Mouse (Mus musculus) cerebellum, postnatal 4 days (tissue): ENCODE data around the gene Defb21.
A peak's percentile ranks its signal among the peaks of the same experiment; 100 is the strongest.

Source experiments
- DNase-seq, 2 experiments: peaks; one replicate each; pipeline ENCODE4 v3.0.0; 2022; ENCODE audit warnings: low spot score in 2 of 2, mixed read lengths in 1 of 2

Defb21 gene

GRCm38 (mm10) chr2:152572114-152572794, at the start of gene Defb21:
Gene Defb21, plus strand, starts transcription at chr2:152572744.
- peak in 1 of 2 experiments; percentile 11 for DNase-seq

- DNase-seq: no peak
Observed at GRCm38 (mm10) chr2:152539944-152540710, 32.4 kb upstream of the Defb21 start, which contains the start of gene Defb29. Gene Defb29, minus strand, starts transcription at chr2:152540098.

- DNase-seq: no peak
Observed at GRCm38 (mm10) chr2:152541979-152542378, 30.6 kb upstream of the Defb21 start.

GRCm38 (mm10) chr2:152542897-152543296, 29.6 kb upstream of the Defb21 start:
- no peak for DNase-seq

- no peak for DNase-seq
Observed at GRCm38 (mm10) chr2:152543478-152543877, 29.1 kb upstream of the Defb21 start.

- DNase-seq: peak; percentile 35 to 36
Observed at GRCm38 (mm10) chr2:152544691-152545090, 27.9 kb upstream of the Defb21 start.

GRCm38 (mm10) chr2:152548124-152548523, 24.4 kb upstream of the Defb21 start:
- no peak for DNase-seq

GRCm38 (mm10) chr2:152553774-152554423, 18.6 kb upstream of the Defb21 start:
- DNase-seq: peak; percentile 32 to 62

GRCm38 (mm10) chr2:152556655-152557054, 15.9 kb upstream of the Defb21 start:
- DNase-seq: no peak

- DNase-seq: no peak
Observed at GRCm38 (mm10) chr2:152569038-152569437, 3.5 kb upstream of the Defb21 start, which contains the start of gene Gm17416. Gene Gm17416, plus strand, starts transcription at chr2:152569338.

GRCm38 (mm10) chr2:152569881-152570280, 2.7 kb upstream of the Defb21 start:
- no peak for DNase-seq

GRCm38 (mm10) chr2:152570313-152570712, 2.2 kb upstream of the Defb21 start:
- no peak for DNase-seq

GRCm38 (mm10) chr2:152573484-152573883, 940 bp downstream of the Defb21 start:
- DNase-seq: no peak

- no peak for DNase-seq
Observed at GRCm38 (mm10) chr2:152580107-152580506, 7.6 kb downstream of the Defb21 start, which contains the start of gene Defb19. Gene Defb19, minus strand, starts transcription at chr2:152580312.

- DNase-seq: no peak
Observed at GRCm38 (mm10) chr2:152580612-152581011, 8.1 kb downstream of the Defb21 start.

GRCm38 (mm10) chr2:152586926-152587560, 14.5 kb downstream of the Defb21 start:
- DNase-seq: no peak

GRCm38 (mm10) chr2:152588450-152588849, 15.9 kb downstream of the Defb21 start:
- no peak for DNase-seq

GRCm38 (mm10) chr2:152589021-152589420, 16.5 kb downstream of the Defb21 start:
- DNase-seq: no peak

- no peak for DNase-seq
Observed at GRCm38 (mm10) chr2:152599299-152599698, 26.8 kb downstream of the Defb21 start, which contains the start of gene Defb45. Gene Defb45, minus strand, starts transcription at chr2:152599399.

GRCm38 (mm10) chr2:152600076-152600475, 27.5 kb downstream of the Defb21 start:
- DNase-seq: no peak

- no peak for DNase-seq
Observed at GRCm38 (mm10) chr2:152601275-152601960, 28.9 kb downstream of the Defb21 start.
